Mouse (Mus musculus) monocyte, adult 5-6 weeks (primary cell): ENCODE results near the gene Wdr45. TPM values are rescaled to one million over a fixed set of nuclear protein-coding genes. Genes with fewer than 3 reads are reported as not detected.

ENCODE experiments used
- ATAC-seq: fragments of 153-309, 156-312 bp; replicated peaks from 2 replicates; pipeline ENCODE4 v1.8.0; 2017; ENCODE audit warnings: mild to moderate bottlenecking; ENCODE audit not compliant: low TSS enrichment, insufficient number of reproducible peaks, severe bottlenecking, poor library complexity, low FRiP score
- total RNA-seq: library from RNA; stranded (forward); fragments of 200-1000, 200-491, 200-594 nt; gene quantifications from 3 replicates; pipeline ENCODE4 v1.2.3, GENCODE M21; 2017

Gene Wdr45
- total RNA-seq, 1 experiment from 2014 or later: 27.2 TPM

- no peak for ATAC-seq
These were observed 36.4 kb downstream of the Wdr45 start, which contains the start of gene Ccdc120 for GRCm38 (mm10) chrX:7750432-7751116. Gene Ccdc120 (minus strand): TSS chrX:7750905.

- peak; percentile 63; the same call in 1 of the 2 replicates for ATAC-seq
These were observed 39.5 kb downstream of the Wdr45 start for GRCm38 (mm10) chrX:7753627-7754026.

- ATAC-seq: peak; percentile 98
These were observed 48.2 kb downstream of the Wdr45 start, which contains the start of gene Tfe3 for GRCm38 (mm10) chrX:7762137-7762920. Gene Tfe3 (plus strand): TSS chrX:7762560.

- no peak for ATAC-seq
These were observed 48.7 kb downstream of the Wdr45 start for GRCm38 (mm10) chrX:7762921-7763197.

GRCm38 (mm10) chrX:7763631-7764393, 49.7 kb downstream of the Wdr45 start:
- peak; percentile 36; the same call in 1 of the 2 replicates for ATAC-seq

- ATAC-seq: no peak
These were observed 50.6 kb downstream of the Wdr45 start for GRCm38 (mm10) chrX:7764657-7765280.

GRCm38 (mm10) chrX:7765281-7765670, 51.1 kb downstream of the Wdr45 start:
- ATAC-seq: no peak

- ATAC-seq: no peak
These were observed 51.6 kb downstream of the Wdr45 start for GRCm38 (mm10) chrX:7765764-7766163.

GRCm38 (mm10) chrX:7769302-7770017, 55.3 kb downstream of the Wdr45 start:
- ATAC-seq: no peak

GRCm38 (mm10) chrX:7772766-7773165, 58.6 kb downstream of the Wdr45 start:
- no peak for ATAC-seq

- ATAC-seq: no peak
These were observed 61.5 kb downstream of the Wdr45 start for GRCm38 (mm10) chrX:7775501-7776205.

GRCm38 (mm10) chrX:7776329-7777082, 62.4 kb downstream of the Wdr45 start:
- ATAC-seq: no peak

Other genes with a start within 250 kb of the Wdr45 start
- gene Foxp3, start 140.7 kb upstream of the Wdr45 start, total RNA-seq: 0.68 TPM in 1 of 3 replicates, not detected in the others
- 0.85 to 3.4 TPM in 2 of 3 replicates, not detected in the other for gene Ppp1r3f, start 140.1 kb upstream of the Wdr45 start, total RNA-seq
- 10.1 to 16.2 TPM (median 15.0 TPM) in 3 replicates for gene Ccdc22, start 108.8 kb upstream of the Wdr45 start, total RNA-seq
- 0.10 TPM in 1 of 3 replicates, not detected in the others for gene Cacna1f, start 107.2 kb upstream of the Wdr45 start, total RNA-seq
- gene Syp, start 75.9 kb upstream of the Wdr45 start, total RNA-seq: 1.7 to 5.0 TPM in 2 of 3 replicates, not detected in the other
- gene Prickle3, start 57.1 kb upstream of the Wdr45 start, total RNA-seq: 8.0 to 14.9 TPM (median 10.3 TPM) in 3 replicates
- gene Plp2, start 42.9 kb upstream of the Wdr45 start, total RNA-seq: 38.4 to 68.2 TPM (median 39.7 TPM) in 3 replicates
- not detected in 3 replicates for gene Magix, start 33.1 kb upstream of the Wdr45 start, total RNA-seq
- gene Gpkow, start 17.2 kb upstream of the Wdr45 start, total RNA-seq: 46.2 to 57.8 TPM (median 57.1 TPM) in 3 replicates
- gene Gm45208, start 7.9 kb downstream of the Wdr45 start, total RNA-seq: 0.75 TPM in 1 of 3 replicates, not detected in the others
- 6.3 to 9.0 TPM (median 6.8 TPM) in 3 replicates for gene Praf2, start 14.1 kb downstream of the Wdr45 start, total RNA-seq
- gene Ccdc120, start 36.6 kb downstream of the Wdr45 start, total RNA-seq: not detected in 3 replicates
- 14.5 to 27.8 TPM (median 20.8 TPM) in 3 replicates for gene Tfe3, start 48.2 kb downstream of the Wdr45 start, total RNA-seq
- gene Gripap1, start 75.4 kb downstream of the Wdr45 start, total RNA-seq: 67.2 to 156 TPM (median 123 TPM) in 3 replicates
- gene Kcnd1, start 108.0 kb downstream of the Wdr45 start, total RNA-seq: 1.3 TPM in 1 of 3 replicates, not detected in the others
- gene Otud5, start 127.0 kb downstream of the Wdr45 start, total RNA-seq: 79.5 to 120 TPM (median 107 TPM) in 3 replicates
- 3.0 to 9.9 TPM (median 3.6 TPM) in 3 replicates for gene Pim2, start 163.9 kb downstream of the Wdr45 start, total RNA-seq
- gene Slc35a2, start 169.7 kb downstream of the Wdr45 start, total RNA-seq: 7.9 to 18.1 TPM (median 15.9 TPM) in 3 replicates
- 119 to 165 TPM (median 164 TPM) in 3 replicates for gene Pqbp1, start 184.9 kb downstream of the Wdr45 start, total RNA-seq
- gene Timm17b, start 185.0 kb downstream of the Wdr45 start, total RNA-seq: 12.0 to 33.0 TPM (median 21.2 TPM) in 3 replicates
- not detected in 3 replicates for gene Gm10491, start 193.5 kb downstream of the Wdr45 start, total RNA-seq
- not detected in 3 replicates for gene Gm10490, start 195.2 kb downstream of the Wdr45 start, total RNA-seq
- gene Pcsk1n, start 205.5 kb downstream of the Wdr45 start, total RNA-seq: not detected in 3 replicates
- not detected in 3 replicates for gene Eras, start 214.3 kb downstream of the Wdr45 start, total RNA-seq
- gene Hdac6, start 233.6 kb downstream of the Wdr45 start, total RNA-seq: 3.3 to 4.6 TPM (median 4.1 TPM) in 3 replicates